Mouse (Mus musculus) retina, embryonic 14.5 days (tissue): ENCODE measurements around the gene Heatr5a.

Experiments used
- DNase-seq: peaks from one replicate; pipeline ENCODE4 v3.0.0-alpha.2; 2015; ENCODE audit warnings: low spot score

Heatr5a gene

GRCm38 (mm10) chr12:51844771-51845256 is 126.3 kb downstream of the Heatr5a start:
- DNase-seq = peak; percentile 95

GRCm38 (mm10) chr12:51843576-51844520 is 127.3 kb downstream of the Heatr5a start:
- DNase-seq = no peak

DNA sequence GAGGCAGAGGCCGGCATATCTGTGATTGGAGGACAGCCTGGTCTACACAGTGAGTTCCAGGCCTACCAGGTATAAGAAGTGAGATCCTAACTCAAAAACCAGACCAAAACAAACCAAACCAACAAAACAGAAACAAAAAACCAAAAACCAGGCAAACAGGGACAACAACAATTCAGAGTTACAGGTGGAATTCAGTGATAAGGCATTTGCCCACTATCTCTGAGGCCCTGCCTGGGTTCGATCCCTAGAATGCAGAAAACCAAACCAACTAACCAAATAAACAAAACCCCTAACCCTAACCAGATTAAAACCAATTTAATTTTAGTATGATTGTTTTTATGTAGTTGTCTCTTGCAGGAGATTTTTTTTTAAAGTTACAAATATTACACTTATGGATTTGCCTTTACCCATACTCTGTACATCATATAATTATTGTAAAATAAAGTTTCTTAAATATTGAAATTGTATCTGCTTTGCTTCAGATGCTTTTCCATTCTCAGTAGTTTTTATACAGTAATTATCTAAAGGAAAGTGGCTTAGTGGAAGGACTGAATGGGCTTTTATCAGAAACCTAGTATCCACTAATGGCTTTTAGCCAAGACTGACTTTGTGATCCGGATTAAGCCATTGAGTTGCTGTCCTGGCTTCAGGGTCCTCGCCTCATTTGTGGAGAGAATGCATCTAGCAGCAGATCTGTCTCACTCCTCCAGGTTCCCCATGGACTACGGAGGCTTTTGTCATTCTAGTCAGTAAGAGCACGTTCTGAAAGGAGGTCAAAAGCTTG is 128.8 kb downstream of the Heatr5a start:
- DNase-seq = no peak

GRCm38 (mm10) chr12:51839856-51840255 is 131.3 kb downstream of the Heatr5a start:
- DNase-seq = no peak

GRCm38 (mm10) chr12:51835219-51835618 is 135.9 kb downstream of the Heatr5a start:
- no peak for DNase-seq

DNA sequence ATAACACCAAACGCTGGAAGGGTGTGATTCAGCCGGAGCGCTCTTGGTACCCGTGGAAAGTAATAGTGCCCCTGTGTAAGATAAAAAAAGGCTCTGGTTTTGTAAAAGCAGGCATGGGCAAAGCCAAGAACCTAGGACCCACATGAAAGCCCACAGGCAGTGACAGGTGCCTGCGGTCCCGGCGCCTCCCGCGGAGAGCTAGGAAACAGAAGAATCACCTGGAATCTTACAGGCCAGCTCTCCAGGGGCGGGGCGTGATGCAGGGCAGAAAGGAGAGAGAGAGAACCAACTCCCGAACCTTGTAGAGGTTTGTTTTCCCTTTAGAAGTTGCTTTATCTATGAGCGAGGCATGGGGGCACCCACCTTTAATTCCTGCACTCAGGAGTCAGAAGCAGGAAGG is 139.2 kb downstream of the Heatr5a start:
- no peak for DNase-seq

GRCm38 (mm10) chr12:51831296-51831695 is 139.8 kb downstream of the Heatr5a start:
- no peak for DNase-seq

GRCm38 (mm10) chr12:51830671-51831070 is 140.4 kb downstream of the Heatr5a start:
- no peak for DNase-seq

DNA sequence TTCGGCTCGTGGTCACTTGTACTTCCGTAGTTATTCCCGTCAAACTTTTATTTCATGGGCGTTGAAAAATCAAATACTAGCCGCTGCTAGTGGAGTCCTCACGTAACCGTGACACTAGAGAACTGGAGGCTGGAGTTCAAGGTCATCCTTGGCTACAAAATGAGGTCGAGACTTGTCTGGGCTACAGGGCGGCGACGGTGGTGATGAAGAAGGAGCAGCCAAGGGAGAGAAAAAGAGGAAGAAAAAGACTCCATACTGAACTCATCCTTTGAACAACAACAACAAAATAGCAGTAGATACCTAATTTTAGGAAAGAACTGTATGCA is 141.1 kb downstream of the Heatr5a start:
- no peak for DNase-seq

GRCm38 (mm10) chr12:51829290-51830076 is 141.6 kb downstream of the Heatr5a start, which contains the start of gene Hectd1:
Gene Hectd1 (minus strand): TSS chr12:51829536.
- peak; percentile 85 for DNase-seq

DNA sequence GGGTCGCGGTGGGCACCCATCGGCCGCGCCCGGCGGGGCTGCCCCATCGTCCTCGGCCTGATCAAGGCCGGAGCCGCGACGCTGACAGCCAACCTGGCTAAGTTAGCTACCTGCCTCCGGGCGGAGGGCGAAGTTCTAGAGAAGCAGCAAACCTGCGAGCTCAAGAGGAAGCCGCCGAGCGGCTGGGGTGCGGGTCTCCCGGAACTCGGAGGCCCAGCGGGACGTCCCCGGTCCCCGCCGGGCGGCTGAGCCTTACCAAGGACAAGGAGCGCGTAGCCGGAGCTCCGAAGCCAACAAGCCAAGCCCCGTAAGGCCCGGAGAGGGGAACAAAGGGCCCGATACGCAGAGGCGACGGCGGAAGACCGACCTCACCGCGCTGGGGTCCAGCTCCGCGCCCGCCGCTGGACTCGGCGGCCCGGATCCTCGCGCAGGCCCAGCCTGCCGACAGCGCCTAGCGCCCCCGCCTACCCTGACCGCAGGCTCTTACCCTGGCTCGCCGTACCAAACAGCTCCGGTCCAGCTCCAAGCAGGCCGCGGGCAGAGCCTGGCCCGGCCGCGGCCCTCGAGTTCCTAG is 142.3 kb downstream of the Heatr5a start:
- DNase-seq = peak; percentile 48

GRCm38 (mm10) chr12:51827958-51828650 is 143.0 kb downstream of the Heatr5a start:
- DNase-seq = no peak
